Mouse (Mus musculus) kidney, postnatal 14 days (tissue): Measurements from ENCODE around the gene Rpp38.

Experiments
- DNase-seq: peaks from one replicate; pipeline ENCODE4 v3.0.0; 2022; ENCODE audit warnings: mixed read lengths

Rpp38 gene

DNA sequence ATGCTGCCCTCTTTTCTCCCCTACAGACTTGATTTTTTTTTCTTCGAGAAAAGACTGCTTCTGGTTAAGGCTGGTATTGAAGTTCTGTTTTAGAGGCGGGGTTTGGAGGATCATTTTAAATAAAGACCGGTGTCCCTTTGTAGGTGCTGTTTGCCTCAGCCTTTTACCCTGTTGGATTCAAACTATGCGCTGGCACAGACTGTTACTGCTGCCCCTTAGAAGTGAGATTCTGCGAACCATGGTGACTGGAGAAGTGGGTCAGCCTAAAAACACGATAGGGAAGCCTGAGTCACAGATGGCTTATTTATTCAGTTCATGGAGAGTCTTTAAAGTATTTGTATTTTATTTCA, 47.3 kb downstream of the Rpp38 start:
- no peak for DNase-seq

DNA sequence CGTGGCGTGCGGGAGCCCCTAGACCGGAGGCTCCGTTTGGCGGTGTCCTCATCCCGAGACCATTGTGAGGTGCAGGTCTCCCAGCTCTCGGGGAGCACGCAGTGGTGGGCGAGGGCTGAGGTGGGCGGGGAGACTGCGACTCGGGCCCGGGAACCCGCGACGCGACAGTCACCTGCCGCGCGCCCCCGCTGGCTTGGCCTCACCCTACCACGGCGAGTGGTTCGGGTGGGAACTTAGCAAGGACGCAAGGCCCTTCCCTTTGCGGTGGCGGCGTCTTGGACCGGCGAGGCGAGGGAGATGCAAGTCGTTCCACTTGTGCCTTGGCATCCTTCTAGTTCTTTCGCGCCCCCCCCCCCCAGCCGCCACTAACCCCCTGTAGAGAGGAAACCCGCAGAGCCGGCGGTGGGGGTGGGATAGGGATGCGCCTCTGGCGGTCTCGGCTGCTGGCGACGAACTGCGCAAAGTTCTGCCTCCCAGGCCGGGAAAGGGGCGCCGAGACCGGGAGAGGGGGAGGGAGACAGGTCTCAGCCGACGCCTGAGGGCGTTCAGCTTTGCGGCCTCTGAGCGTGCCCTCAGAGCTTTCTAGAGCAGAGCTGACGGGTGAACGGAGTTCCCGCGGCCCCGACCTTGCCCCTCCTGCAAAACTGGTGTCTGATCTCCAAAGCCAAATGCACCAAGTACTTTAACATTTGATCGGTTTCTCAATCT, 47.8 kb downstream of the Rpp38 start:
- peak; percentile 51 for DNase-seq

GRCm38 (mm10) chr2:3283602-3284472, 48.6 kb downstream of the Rpp38 start, which contains the start of gene Nmt2:
Nmt2 (plus strand) TSS chr2:3284212.
- peak; percentile 100 for DNase-seq

DNA sequence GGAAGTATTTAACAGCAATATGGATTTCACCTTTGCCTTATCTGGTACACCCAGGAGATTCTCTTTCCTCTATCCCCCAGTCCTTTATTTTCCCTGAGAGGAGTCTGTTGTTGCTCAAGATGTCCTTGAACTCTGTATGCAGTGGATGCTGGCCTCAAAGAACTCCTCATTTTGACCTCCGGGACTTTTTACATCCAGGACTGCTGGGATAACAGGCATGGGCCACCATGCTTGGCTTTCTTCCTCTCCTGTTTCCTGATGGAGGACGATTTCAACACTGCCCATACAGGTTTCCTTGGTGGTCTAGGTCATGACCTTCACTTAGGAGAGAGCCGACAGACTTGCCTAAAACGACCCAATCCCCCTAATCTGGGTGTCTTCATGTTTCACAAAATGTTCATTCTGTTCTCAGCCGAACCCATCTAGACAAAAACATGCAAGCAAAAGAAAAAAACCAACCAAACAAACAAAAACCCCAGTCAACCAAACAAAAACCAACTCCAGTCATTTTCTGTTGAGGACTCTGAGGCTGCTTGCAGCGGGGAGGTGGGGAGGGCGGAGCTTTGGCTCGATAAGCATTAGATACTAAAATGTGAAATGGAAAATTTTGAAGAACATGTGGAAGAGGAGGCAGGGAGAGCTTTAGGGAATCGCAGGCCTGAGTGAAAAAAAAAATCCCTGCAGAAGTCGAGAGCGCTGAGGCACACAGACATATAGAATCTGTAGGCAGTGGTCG, 49.4 kb downstream of the Rpp38 start:
- peak; percentile 10 for DNase-seq

GRCm38 (mm10) chr2:3281311-3281710, 51.1 kb downstream of the Rpp38 start:
- DNase-seq = no peak
